Mouse (Mus musculus) fat pad, adult 2 months (tissue): ENCODE results near the gene Hebp2.

Experiments
- DNase-seq: peaks from one replicate; pipeline ENCODE4 v3.0.0-alpha.2; 2011; ENCODE audit warnings: low read depth, low spot score; ENCODE audit errors: extremely low read depth

Gene Hebp2

GRCm38 (mm10) chr10:18510663-18511062 lies 35.2 kb downstream of the Hebp2 start:
- DNase-seq, result peak; percentile 68

DNA sequence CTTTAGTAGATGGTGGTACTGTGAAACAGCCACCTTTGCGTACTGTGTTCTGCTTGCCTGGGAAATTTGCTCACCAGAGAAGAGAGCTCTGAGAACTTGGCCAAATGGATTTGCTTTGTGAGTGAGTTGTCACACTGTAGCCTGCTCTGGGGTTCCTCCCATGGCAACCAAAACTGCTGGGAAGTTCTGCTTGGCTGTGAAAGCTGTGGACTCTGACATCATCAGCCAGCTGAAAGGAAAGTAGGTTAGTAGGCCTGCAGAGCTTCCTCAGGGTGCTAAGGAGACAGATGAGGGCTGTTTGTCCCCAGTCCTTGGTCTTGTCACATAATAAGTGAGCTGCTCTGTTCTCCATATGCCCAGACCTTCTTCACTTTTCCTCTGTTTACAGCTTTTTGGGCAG lies 37.3 kb downstream of the Hebp2 start:
- no peak for DNase-seq

DNA sequence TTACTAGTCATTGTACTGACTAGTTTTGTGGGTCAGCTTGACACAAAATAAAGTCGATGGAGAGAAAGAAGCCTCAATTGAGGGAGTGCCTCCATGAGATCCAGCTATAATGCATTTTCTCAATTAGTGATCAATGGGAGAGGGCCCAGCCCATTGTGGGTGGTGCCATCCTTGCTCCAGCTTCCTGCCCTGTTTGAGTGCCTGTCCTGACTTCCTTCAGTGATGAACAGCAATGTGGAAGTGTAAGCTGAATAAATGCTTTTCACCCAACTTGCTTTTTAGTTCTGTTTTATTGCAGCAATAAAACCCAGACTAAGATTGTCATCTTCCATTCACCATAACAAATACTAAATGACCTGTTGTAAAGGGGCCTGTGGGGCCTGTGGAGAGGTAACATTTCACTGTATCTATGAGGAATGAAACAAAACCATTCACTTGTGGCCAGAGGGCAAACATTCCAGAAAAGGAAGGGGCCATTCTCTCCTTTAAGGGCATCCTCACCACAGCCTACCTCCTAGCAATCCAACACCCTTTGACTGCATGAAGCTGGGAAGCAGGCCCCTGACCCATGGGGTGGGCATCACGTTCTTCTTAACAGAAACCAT lies 37.9 kb downstream of the Hebp2 start:
- no peak for DNase-seq

GRCm38 (mm10) chr10:18506501-18506946 lies 39.4 kb downstream of the Hebp2 start:
- DNase-seq, result peak; percentile 76

DNA sequence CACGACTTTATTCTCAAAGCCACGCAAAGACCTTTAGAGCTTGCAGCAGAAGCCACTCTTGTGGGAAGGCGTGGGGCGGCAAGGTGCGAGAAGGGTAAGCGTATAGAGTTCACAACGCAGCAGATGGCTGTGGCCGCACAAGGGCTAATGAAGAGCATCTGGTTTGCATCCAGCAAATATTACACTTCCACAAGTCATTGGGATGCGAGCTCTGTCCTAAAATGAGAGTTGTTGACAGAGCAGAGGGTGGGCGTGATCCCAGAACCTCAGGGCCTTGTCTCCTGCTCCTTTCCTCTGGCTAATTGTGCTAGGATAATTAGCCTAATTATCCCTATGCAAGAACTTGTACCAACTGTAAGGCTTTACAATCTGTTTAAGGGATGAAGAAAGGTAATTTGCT lies 40.2 kb downstream of the Hebp2 start:
- no peak for DNase-seq

DNA sequence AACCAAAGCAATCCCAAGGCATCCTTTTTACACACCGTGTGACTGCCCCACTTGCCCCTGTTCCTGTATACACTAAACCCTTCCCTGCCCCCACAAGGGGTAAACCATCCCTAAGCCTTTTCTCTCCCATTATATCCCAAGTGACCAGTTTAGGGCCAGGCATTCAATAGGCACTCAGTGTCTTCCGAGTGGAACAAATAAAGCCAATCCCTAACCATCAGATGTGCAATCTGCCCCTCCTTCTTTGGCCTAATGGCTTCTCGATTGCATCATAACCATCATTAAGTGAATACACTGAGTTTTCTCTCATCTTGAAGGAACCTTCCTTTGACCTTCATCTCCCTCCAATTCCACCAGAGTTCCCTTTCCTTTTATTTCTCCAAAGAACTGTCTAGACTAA lies 43.9 kb downstream of the Hebp2 start:
- no peak for DNase-seq

DNA sequence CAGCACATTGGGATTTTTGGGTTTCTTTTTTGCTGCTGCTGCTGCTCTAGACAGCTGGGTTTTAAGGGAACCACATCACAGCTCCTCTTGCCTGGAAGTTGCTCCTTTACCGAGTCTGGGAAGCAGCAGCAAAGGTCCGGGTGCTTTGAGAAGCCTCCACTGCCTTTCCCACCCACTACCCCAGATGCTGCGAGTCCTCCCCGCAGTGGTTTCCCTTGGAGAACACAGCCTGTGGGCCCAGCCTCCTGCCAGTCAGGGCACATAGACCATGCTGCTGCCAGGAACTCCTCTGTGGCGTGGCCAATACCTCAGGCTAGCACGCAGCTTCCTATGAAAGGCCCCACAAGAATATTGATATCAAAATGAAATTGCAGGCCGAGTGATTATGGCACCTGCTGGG lies 48.8 kb downstream of the Hebp2 start:
- no peak for DNase-seq

- no peak for DNase-seq
Observed at GRCm38 (mm10) chr10:18494249-18494648, 51.6 kb downstream of the Hebp2 start.

- DNase-seq, result no peak
Observed at GRCm38 (mm10) chr10:18493010-18493894, 52.6 kb downstream of the Hebp2 start.

DNA sequence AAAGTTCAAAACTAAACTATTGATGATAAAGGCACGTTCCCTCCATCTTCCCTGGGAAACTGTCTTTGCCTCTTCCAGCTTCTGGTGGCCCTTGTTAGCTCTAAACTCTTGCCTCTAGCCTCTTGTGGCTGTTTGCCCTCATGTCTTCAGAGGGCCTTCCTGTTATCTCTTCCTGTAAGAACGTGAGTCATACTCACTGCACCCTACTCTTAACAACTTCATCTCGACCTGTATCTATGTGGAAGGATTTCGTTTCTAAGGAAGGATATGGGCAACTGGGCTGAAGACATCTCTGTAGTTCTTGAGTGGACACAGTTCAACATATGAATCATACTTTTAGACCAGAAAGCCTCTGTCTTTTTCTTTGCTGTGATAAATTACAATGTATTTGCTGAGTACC lies 53.9 kb downstream of the Hebp2 start:
- no peak for DNase-seq

DNA sequence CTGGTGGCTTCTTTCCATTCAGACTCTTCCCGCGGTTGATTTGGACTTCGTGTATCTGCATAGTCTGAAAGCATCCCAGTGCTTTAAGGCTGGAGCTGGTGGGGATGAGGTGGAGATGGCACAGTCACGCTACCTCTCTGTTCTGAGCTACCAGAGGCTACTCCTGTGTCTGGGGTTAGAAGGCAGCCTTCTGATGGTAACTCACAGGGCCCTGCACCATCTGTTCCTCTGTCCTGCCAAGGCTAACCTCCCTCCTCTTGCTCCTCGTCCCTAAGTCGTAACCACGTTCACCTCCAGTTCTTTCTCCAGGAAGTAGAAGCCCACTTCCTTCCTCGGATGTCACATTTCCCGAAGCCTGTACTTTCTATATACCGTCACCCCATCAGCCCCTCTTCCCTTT lies 55.9 kb downstream of the Hebp2 start:
- no peak for DNase-seq
